Mouse (Mus musculus) liver, embryonic 11.5 days (tissue): ENCODE measurements around the gene Cfap20. TPM values are rescaled to one million over a fixed set of nuclear protein-coding genes. Genes with fewer than 3 reads are reported as not detected.
"Not testable (repeated sequence)": the region's sequence is repeated elsewhere in the genome, so short reads cannot be mapped to it uniquely, and the experiment has no call there.

ENCODE experiments used
- ATAC-seq: fragments of 200-750 bp; cut with Nextera tagmentation; replicated peaks from 2 replicates; pipeline ENCODE4 v1.8.0; 2017; ENCODE audit warnings: moderate number of reproducible peaks, mild to moderate bottlenecking, moderate TSS enrichment, moderate library complexity; ENCODE audit not compliant: low FRiP score
- DNase-seq: peaks from one replicate; pipeline ENCODE4 v3.0.0-alpha.2; 2017; ENCODE audit warnings: low spot score
- H3K27ac ChIP-seq: fragments of 300-500 bp; sonication (generic); 2 replicates; pipeline ENCODE4 v1.5.1; 2014; ENCODE audit warnings: mild to moderate bottlenecking, low read depth, low read length, control low read depth
- H3K27me3 ChIP-seq: fragments of 300-500 bp; sonication (generic); replicated peaks from 2 replicates; pipeline ENCODE4 v1.6.1; 2014; ENCODE audit warnings: low read length, mixed read lengths; ENCODE audit not compliant: control insufficient read depth, insufficient read depth
- H3K36me3 ChIP-seq: fragments of 300-500 bp; sonication (generic); 2 replicates; pipeline ENCODE4 v1.6.1; 2014; ENCODE audit warnings: mild to moderate bottlenecking, low read length, moderate library complexity, mixed read lengths; ENCODE audit not compliant: control insufficient read depth, insufficient read depth
- H3K4me1 ChIP-seq: fragments of 300-500 bp; sonication (generic); replicated peaks from 2 replicates; pipeline ENCODE4 v1.6.1; 2014; ENCODE audit warnings: low read length, mixed read lengths; ENCODE audit not compliant: control insufficient read depth, insufficient read depth
- H3K4me2 ChIP-seq: fragments of 300-500 bp; sonication (generic); 2 replicates; pipeline ENCODE4 v1.6.1; 2014; ENCODE audit warnings: mild to moderate bottlenecking, control low read depth, moderate library complexity
- H3K4me3 ChIP-seq: fragments of 300-500 bp; sonication (generic); 2 replicates; pipeline ENCODE4 v1.5.1; 2014; ENCODE audit warnings: low read depth, low read length, control low read depth
- H3K9ac ChIP-seq: fragments of 300-500 bp; sonication (generic); 2 replicates; pipeline ENCODE4 v1.6.1; 2014; ENCODE audit warnings: low read depth, low read length, control low read depth
- H3K9me3 ChIP-seq: fragments of 300-500 bp; sonication (generic); 2 replicates; pipeline ENCODE4 v1.6.1; 2016; ENCODE audit warnings: low read length, inconsistent platforms, mixed read lengths; ENCODE audit not compliant: control insufficient read depth
- whole genome bisulfite sequencing: fragments of 180-500 bp; shearing (Covaris S2); extraction: QIAGEN DNeasy Blood & Tissue Kit; methylation state at CpG from one replicate; pipeline ENCODE4 v1.1.7; 2014; 5-methylcytosine and 5-hydroxymethylcytosine counted together
- polyA plus RNA-seq: library from polyadenylated mRNA; unstranded; fragments of >200 nt; fragmentation: Nextera tagmentation; extraction: Ambion mirVana; gene quantifications from 2 replicates; pipeline ENCODE4 v1.2.1, GENCODE M21; 2014

The Cfap20 gene
- polyA plus RNA-seq, 1 experiment from 2014 or later = 78.7 TPM

- H3K9me3 ChIP-seq = no peaks in the 10 kb centered on the region
- H3K36me3 ChIP-seq = no peaks in the 10 kb centered on the region
- 75% methylated on average over 3 of the region's 3 CpGs for WGBS
- H3K27me3 ChIP-seq = no peaks in the 10 kb centered on the region
- H3K9ac ChIP-seq = no peak overlapping the region
- H3K4me3 ChIP-seq = no peak overlapping the region
- H3K4me1 ChIP-seq = no peaks in the 10 kb centered on the region
- no peak overlapping the region for H3K4me2 ChIP-seq
- DNase-seq (no peak), ATAC-seq (no peak)
- H3K27ac ChIP-seq = no peak overlapping the region
These were observed 50.2 kb downstream of the Cfap20 start for GRCm38 (mm10) chr8:95384501-95384900.

GRCm38 (mm10) chr8:95381595-95381994 lies 53.1 kb downstream of the Cfap20 start:
- WGBS = 79% methylated on average over 3 of the region's 3 CpGs
- ATAC-seq (no peak), DNase-seq (no peak)
- Histone ChIP-seq H3K27ac (no peak overlapping the region), H3K4me1 (0 out of 2 replicates have a peak, but pooled peaks cover 2% of the 10 kb centered on the region), H3K4me3 (no peak overlapping the region), H3K4me2 (no peak overlapping the region), H3K27me3 (no peaks in the 10 kb centered on the region), H3K9ac (no peak overlapping the region), H3K36me3 (no peaks in the 10 kb centered on the region), H3K9me3 (no peaks in the 10 kb centered on the region)

DNA sequence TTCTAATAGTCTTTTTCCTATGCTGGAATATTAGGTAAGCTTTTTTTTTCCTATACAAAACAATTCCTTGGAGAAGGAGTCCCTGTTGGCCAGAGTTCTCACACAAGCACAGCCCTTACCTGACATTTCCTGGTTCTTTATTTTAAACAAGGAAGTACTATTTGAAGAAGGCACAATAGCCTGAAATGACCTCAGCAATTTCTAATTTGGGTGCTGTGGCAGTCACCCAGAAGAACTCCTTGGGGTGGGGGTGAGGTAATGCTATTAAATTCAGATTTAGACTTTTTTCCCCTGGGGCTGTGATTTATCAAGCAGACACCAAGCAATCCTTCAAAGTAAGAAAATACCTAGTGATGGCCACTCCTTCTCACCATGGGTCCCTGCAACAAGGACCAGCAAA lies 53.7 kb downstream of the Cfap20 start:
- H3K27ac ChIP-seq = no peak overlapping the region
- H3K4me3 ChIP-seq = no peak overlapping the region
- DNase-seq = no peak
- ATAC-seq = no peak
- no peaks in the 10 kb centered on the region for H3K27me3 ChIP-seq
- H3K36me3 ChIP-seq = no peaks in the 10 kb centered on the region
- no peak overlapping the region for H3K9ac ChIP-seq
- H3K9me3 ChIP-seq = no peaks in the 10 kb centered on the region
- H3K4me1 ChIP-seq = peaks cover 2% of the 10 kb centered on the region; the same call in 1 of the 2 replicates
- no peak overlapping the region for H3K4me2 ChIP-seq

GRCm38 (mm10) chr8:95378928-95379327 lies 55.7 kb downstream of the Cfap20 start:
- not testable (repeated sequence) for ATAC-seq
- WGBS = 90% methylated on average over 11 of the region's 11 CpGs

GRCm38 (mm10) chr8:95377863-95378291 lies 56.8 kb downstream of the Cfap20 start:
- 32% methylated on average over 7 of the region's 7 CpGs for WGBS

More at GRCm38 (mm10) chr8:95378928-95379327, 55.7 kb downstream of the Cfap20 start:
- H3K4me3 ChIP-seq, H3K9me3 ChIP-seq, DNase-seq, H3K27ac ChIP-seq, H3K36me3 ChIP-seq, H3K27me3 ChIP-seq, H3K4me1 ChIP-seq, H3K9ac ChIP-seq, H3K4me2 ChIP-seq: not testable (repeated sequence)

DNA sequence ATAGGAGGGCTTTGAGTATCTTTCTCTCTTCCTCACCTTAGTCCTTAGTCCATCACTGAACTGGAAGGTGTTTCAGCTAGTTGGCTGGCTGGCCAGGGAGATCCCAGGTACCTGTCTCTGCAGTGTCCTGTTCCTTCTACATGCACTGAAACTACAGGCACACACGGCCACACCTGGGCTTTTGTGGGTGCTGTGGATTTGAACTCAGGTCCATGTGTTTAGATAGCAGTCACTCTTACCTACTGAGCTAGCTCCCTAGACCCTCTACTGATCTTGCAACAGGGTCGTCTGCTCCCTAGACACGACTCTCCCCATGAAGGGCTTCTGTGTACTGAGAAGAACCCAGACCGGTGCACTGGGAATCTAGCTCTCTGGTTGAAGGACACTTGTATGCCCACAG lies 57.6 kb downstream of the Cfap20 start:
- no peak overlapping the region for H3K4me3 ChIP-seq
- H3K4me2 ChIP-seq = no peak overlapping the region
- peaks cover 3% of the 10 kb centered on the region; the same call in 1 of the 2 replicates for H3K36me3 ChIP-seq
- H3K27ac ChIP-seq = no peak overlapping the region
- H3K9me3 ChIP-seq = no peaks in the 10 kb centered on the region
- no peak for ATAC-seq
- no peak overlapping the region for H3K9ac ChIP-seq
- no peaks in the 10 kb centered on the region for H3K27me3 ChIP-seq
- WGBS = 61% methylated on average over 4 of the region's 4 CpGs
- H3K4me1 ChIP-seq = peaks cover 2% of the 10 kb centered on the region; the same call in 1 of the 2 replicates
- no peak for DNase-seq

More at GRCm38 (mm10) chr8:95377863-95378291, 56.8 kb downstream of the Cfap20 start:
- H3K36me3 ChIP-seq = no peaks in the 10 kb centered on the region
- H3K4me1 ChIP-seq = peaks cover 2% of the 10 kb centered on the region; the same call in 1 of the 2 replicates
- no peaks in the 10 kb centered on the region for H3K9me3 ChIP-seq
- H3K27me3 ChIP-seq = no peaks in the 10 kb centered on the region
- no peak overlapping the region for H3K9ac ChIP-seq
- no peak overlapping the region for H3K27ac ChIP-seq
- no peak overlapping the region for H3K4me2 ChIP-seq
- ATAC-seq (no peak), DNase-seq (no peak)
- no peak overlapping the region for H3K4me3 ChIP-seq

DNA sequence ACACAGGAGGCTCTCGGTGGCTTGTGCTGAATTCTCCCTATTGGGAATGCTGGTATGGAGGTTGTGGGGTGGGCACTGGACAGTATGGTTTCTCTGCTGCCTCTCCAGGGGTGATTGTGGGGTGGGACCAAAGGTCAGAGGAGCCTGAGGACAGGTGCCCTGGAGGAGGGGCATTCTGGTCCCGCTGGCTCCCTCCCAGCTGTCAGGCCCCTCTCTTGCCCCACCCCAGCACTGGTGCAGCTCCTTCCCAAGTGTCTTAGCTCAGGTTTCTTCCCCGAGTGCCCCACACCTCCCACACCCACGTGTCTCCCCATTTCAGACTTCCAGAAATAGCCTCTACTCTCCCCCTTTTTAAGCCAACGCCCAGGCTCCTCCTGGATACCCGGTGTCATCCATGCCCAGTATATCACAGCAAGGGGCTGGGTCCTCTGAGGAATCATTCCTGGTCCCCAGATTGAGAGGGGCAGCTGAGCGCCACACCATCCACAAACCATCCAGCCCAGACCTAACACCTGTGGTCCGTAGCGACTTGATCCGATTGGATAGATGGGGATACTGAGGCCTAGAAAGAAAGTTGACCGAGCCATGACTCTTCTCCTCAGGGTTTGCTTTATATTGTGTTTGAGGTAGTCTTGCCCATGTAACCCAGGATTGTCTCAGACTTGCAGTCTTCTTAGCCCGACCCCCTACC lies 58.2 kb downstream of the Cfap20 start:
- peaks cover 3% of the 10 kb centered on the region; the same call in 1 of the 2 replicates for H3K36me3 ChIP-seq
- WGBS = 75% methylated on average over 12 of the region's 12 CpGs
- peaks cover 2% of the 10 kb centered on the region; the same call in 1 of the 2 replicates for H3K4me1 ChIP-seq
- no peak for ATAC-seq
- no peak overlapping the region for H3K4me3 ChIP-seq
- no peak overlapping the region for H3K9ac ChIP-seq
- no peak overlapping the region for H3K4me2 ChIP-seq
- H3K27me3 ChIP-seq = no peaks in the 10 kb centered on the region
- H3K27ac ChIP-seq = no peak overlapping the region
- no peak for DNase-seq
- H3K9me3 ChIP-seq = no peaks in the 10 kb centered on the region

GRCm38 (mm10) chr8:95375374-95375930 lies 59.2 kb downstream of the Cfap20 start:
- Histone ChIP-seq H3K27ac (no peak overlapping the region), H3K4me1 (peaks cover 2% of the 10 kb centered on the region; the same call in 1 of the 2 replicates), H3K9me3 (no peaks in the 10 kb centered on the region), H3K27me3 (no peaks in the 10 kb centered on the region), H3K4me3 (no peak overlapping the region), H3K4me2 (no peak overlapping the region), H3K9ac (no peak overlapping the region), H3K36me3 (peaks cover 3% of the 10 kb centered on the region; the same call in 1 of the 2 replicates)
- ATAC-seq (no peak), DNase-seq (no peak)
- 70% methylated on average over 7 of the region's 7 CpGs for WGBS

DNA sequence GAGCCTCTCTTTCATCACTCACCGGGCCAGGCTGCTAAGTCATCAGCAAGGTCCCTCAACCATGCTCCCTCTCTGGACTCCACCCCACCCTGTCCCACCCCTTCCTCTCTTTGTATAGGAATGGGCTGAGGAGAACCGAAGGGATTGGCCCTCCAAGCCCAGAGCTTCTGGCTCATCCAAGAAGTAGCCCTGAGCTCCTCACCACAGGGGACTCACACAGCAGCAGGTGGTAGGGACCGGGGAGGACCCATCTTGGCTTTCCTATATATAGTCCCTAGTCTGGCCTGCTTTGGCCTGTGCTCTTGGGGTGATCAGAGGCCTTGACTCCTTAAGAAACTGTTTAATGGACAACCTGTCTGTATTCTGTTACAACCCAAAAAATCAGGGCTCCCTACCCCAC lies 60.2 kb downstream of the Cfap20 start:
- no peak for ATAC-seq
- H3K27ac ChIP-seq = no peak overlapping the region
- 65% methylated on average over 3 of the region's 3 CpGs for WGBS
- H3K4me2 ChIP-seq = no peak overlapping the region
- no peak overlapping the region for H3K9ac ChIP-seq
- peaks cover 6% of the 10 kb centered on the region for H3K4me1 ChIP-seq
- H3K27me3 ChIP-seq = no peaks in the 10 kb centered on the region
- DNase-seq = no peak
- H3K36me3 ChIP-seq = peaks cover 5% of the 10 kb centered on the region
- H3K9me3 ChIP-seq = no peaks in the 10 kb centered on the region
- no peak overlapping the region for H3K4me3 ChIP-seq
